Mouse (Mus musculus) cerebellum, postnatal 4 days (tissue): ENCODE results near the gene Lipi.
A peak's percentile ranks its signal among the peaks of the same experiment; 100 is the strongest.

Experiments
- DNase-seq, 2 experiments: peaks; one replicate each; pipeline ENCODE4 v3.0.0; 2022; ENCODE audit warnings: low spot score in 2 of 2, mixed read lengths in 1 of 2

Gene Lipi

GRCm38 (mm10) chr16:75585961-75586360 lies at the start of gene Lipi:
Lipi (minus strand) TSS chr16:75586061.
- DNase-seq, result no peak

- DNase-seq, result no peak
Observed at GRCm38 (mm10) chr16:75627862-75628261, 42.0 kb upstream of the Lipi start.

- DNase-seq, result peak in 1 of 2 experiments; percentile 18
Observed at GRCm38 (mm10) chr16:75617651-75618349, 31.9 kb upstream of the Lipi start.

- DNase-seq, result no peak
Observed at GRCm38 (mm10) chr16:75612561-75612960, 26.7 kb upstream of the Lipi start.

- DNase-seq, result no peak
Observed at GRCm38 (mm10) chr16:75606415-75606814, 20.6 kb upstream of the Lipi start.

- no peak for DNase-seq
Observed at GRCm38 (mm10) chr16:75593501-75594183, 7.8 kb upstream of the Lipi start.

GRCm38 (mm10) chr16:75592671-75593500 lies 7.0 kb upstream of the Lipi start, which contains the start of gene Rbm11:
Rbm11 (plus strand) TSS chr16:75592844.
- peak; percentile 47 to 80 for DNase-seq

- DNase-seq, result no peak
Observed at GRCm38 (mm10) chr16:75586466-75586865, 605 bp upstream of the Lipi start.

GRCm38 (mm10) chr16:75582279-75582678 lies 3.6 kb downstream of the Lipi start:
- no peak for DNase-seq

GRCm38 (mm10) chr16:75562910-75563309 lies 23.0 kb downstream of the Lipi start:
- no peak for DNase-seq

GRCm38 (mm10) chr16:75545310-75545709 lies 40.6 kb downstream of the Lipi start:
- no peak for DNase-seq

- DNase-seq, result no peak
Observed at GRCm38 (mm10) chr16:75537784-75538565, 47.9 kb downstream of the Lipi start.

GRCm38 (mm10) chr16:75531705-75532104 lies 54.2 kb downstream of the Lipi start:
- no peak for DNase-seq

- no peak for DNase-seq
Observed at GRCm38 (mm10) chr16:75496568-75496967, 89.3 kb downstream of the Lipi start.
